Mouse (Mus musculus) hindbrain, embryonic 12.5 days (tissue): ENCODE measurements around the gene Gm17577. TPM values are rescaled to one million over a fixed set of nuclear protein-coding genes. Genes with fewer than 3 reads are reported as not detected.
"Not testable (repeated sequence)": the region's sequence is repeated elsewhere in the genome, so short reads cannot be mapped to it uniquely, and the experiment has no call there.

Experiments used
- ATAC-seq: fragments of 200-750 bp; cut with Nextera tagmentation; 2 replicates; pipeline ENCODE4 v1.8.0; 2017; ENCODE audit warnings: moderate TSS enrichment; ENCODE audit not compliant: low FRiP score
- H3K27ac ChIP-seq: fragments of 300-500 bp; sonication (generic); 2 replicates; pipeline ENCODE4 v1.5.1; 2016; ENCODE audit warnings: mild to moderate bottlenecking
- H3K27me3 ChIP-seq: fragments of 300-500 bp; sonication (generic); 2 replicates; pipeline ENCODE4 v1.6.1; 2016; ENCODE audit warnings: mild to moderate bottlenecking
- H3K36me3 ChIP-seq: fragments of 300-500 bp; sonication (generic); 2 replicates; pipeline ENCODE4 v1.6.1; 2016; ENCODE audit warnings: mild to moderate bottlenecking
- H3K4me1 ChIP-seq: fragments of 300-500 bp; sonication (generic); 2 replicates; pipeline ENCODE4 v1.6.1; 2016
- H3K4me2 ChIP-seq: fragments of 300-500 bp; sonication (generic); replicated peaks from 2 replicates; pipeline ENCODE4 v1.6.1; 2016; ENCODE audit warnings: mild to moderate bottlenecking
- H3K4me3 ChIP-seq: fragments of 300-500 bp; sonication (generic); 2 replicates; pipeline ENCODE4 v1.5.1; 2016; ENCODE audit warnings: mild to moderate bottlenecking
- H3K9ac ChIP-seq: fragments of 300-500 bp; sonication (generic); 2 replicates; pipeline ENCODE4 v1.6.1; 2016; ENCODE audit warnings: mild to moderate bottlenecking, moderate library complexity
- H3K9me3 ChIP-seq: fragments of 300-500 bp; sonication (generic); replicated peaks from 2 replicates; pipeline ENCODE4 v1.6.1; 2016; ENCODE audit warnings: mild to moderate bottlenecking
- WGBS: fragments of 180-500 bp; shearing (Covaris S2); methylation state at CpG from one replicate; pipeline ENCODE4 v1.1.7; 2016; 5-methylcytosine and 5-hydroxymethylcytosine counted together
- polyA plus RNA-seq: library from polyadenylated mRNA; unstranded; fragments of >200 nt; fragmentation: Nextera tagmentation; extraction: Ambion mirVana; gene quantifications from 2 replicates; pipeline ENCODE4 v1.2.1, GENCODE M21; 2016

The Gm17577 gene
- polyA plus RNA-seq = not detected in 2 replicates

GRCm38 (mm10) chrX:123246807-123247206 is at the start of gene Gm17577:
Gene Gm17577 (minus strand): TSS chrX:123246907.
- H3K4me3 ChIP-seq, H3K9me3 ChIP-seq, H3K27me3 ChIP-seq, H3K4me1 ChIP-seq, H3K27ac ChIP-seq, ATAC-seq, H3K9ac ChIP-seq, H3K36me3 ChIP-seq, H3K4me2 ChIP-seq: not testable (repeated sequence)
- no CpG with 5 or more reads among the region's 3 CpGs for WGBS

GRCm38 (mm10) chrX:123222381-123222780 is 24.3 kb downstream of the Gm17577 start, which contains the start of gene Srsx:
Gene Srsx (minus strand): TSS chrX:123222481.
- not testable (repeated sequence) for H3K27me3 ChIP-seq, ATAC-seq
- 89% methylated on average over 1 of the region's 1 CpGs for WGBS

More at GRCm38 (mm10) chrX:123222381-123222780, 24.3 kb downstream of the Gm17577 start, which contains the start of gene Srsx:
- H3K4me3 ChIP-seq, H3K9ac ChIP-seq, H3K36me3 ChIP-seq, H3K27ac ChIP-seq, H3K9me3 ChIP-seq, H3K4me2 ChIP-seq, H3K4me1 ChIP-seq: not testable (repeated sequence)

Other genes with a start within 250 kb of the Gm17577 start
- gene Gm17521, start 217.2 kb downstream of the Gm17577 start, polyA plus RNA-seq = not detected in 2 replicates
- 36.8 and 38.5 TPM in 2 replicates for gene Cldn34c1, start 143.4 kb downstream of the Gm17577 start, polyA plus RNA-seq
- not detected in 2 replicates for gene Srsx, start 24.4 kb downstream of the Gm17577 start, polyA plus RNA-seq